Mouse (Mus musculus) cerebellum, adult 2 months (tissue): ENCODE results near the gene Gemin7.

ENCODE experiments used
- CTCF ChIP-seq: fragments of 200-500 bp; IDR thresholded peaks from 2 replicates; pipeline ENCODE4 v1.5.1; 2011; ENCODE audit warnings: low read depth, mild to moderate bottlenecking, control low read depth, low read length, moderate library complexity, borderline replicate concordance; ENCODE audit not compliant: insufficient read depth
- POLR2A ChIP-seq: fragments of 200-500 bp; IDR thresholded peaks from 2 replicates; pipeline ENCODE4 v1.6.1; 2011; ENCODE audit warnings: low read length, control low read depth, borderline replicate concordance; ENCODE audit not compliant: insufficient read depth

- TF ChIP-seq CTCF, result 0 out of 2 replicates have a peak, but pooled peaks have one; percentile 23
- no peak for TF ChIP-seq POLR2A
Observed at GRCm38 (mm10) chr7:19543584-19543983, 33.8 kb downstream of the Gemin7 start.
